Mouse (Mus musculus): ENCODE measurements around the gene Tfap2e.

GRCm38 (mm10) chr4:126746194-126746840 lies 10.3 kb upstream of the Tfap2e start:
- TF ChIP-seq CTCF (IDR thresholded peaks at IDR 0.05; ENCODE audit: low read depth, low read length) (no peak), GATA1 (IDR thresholded peaks at IDR 0.05; ENCODE audit: borderline replicate concordance, low read length) (no peak), POLR2AphosphoS5 (IDR thresholded peaks at IDR 0.05; ENCODE audit: insufficient replicate concordance, low read depth, low read length) (no peak)

All from G1E (cell line).